Mouse (Mus musculus): ENCODE data around the gene Bves.

GRCm38 (mm10) chr10:45339106-45339505 lies 3.5 kb downstream of the Bves start:
- TF ChIP-seq TAL1 (IDR thresholded peaks at IDR 0.05; ENCODE audit: low read length) (no peak), GATA1 (IDR thresholded peaks at IDR 0.05; ENCODE audit: low read length) (no peak)

Data from erythroblast, embryonic 14.5 days (primary cell).